Mouse (Mus musculus): ENCODE measurements at regions not wholly inside any gene's neighbourhood (a gene's known extent, or its start where the extent isn't known, plus 50 kb on each side); places are given as distances from the start of the nearest gene placed in this dataset.

- in situ Hi-C loops (cut with MboI, MseI), result loop anchor here (10.0 kb wide), 1 partner anchor 493 kb away; no protein-coding TSS in a partner anchor
Measured at GRCm38 (mm10) chrX:81147816-81148595, 77.5 kb downstream of the Tmem47 start.

All from T-helper 1 cell (primary cell).